Mouse (Mus musculus) liver, embryonic 11.5 days (tissue): ENCODE data around the gene Cnot1. TPM values are rescaled to one million over a fixed set of nuclear protein-coding genes. Genes with fewer than 3 reads are reported as not detected.

Experiments used
- ATAC-seq: fragments of 200-750 bp; cut with Nextera tagmentation; replicated peaks from 2 replicates; pipeline ENCODE4 v1.8.0; 2017; ENCODE audit warnings: moderate number of reproducible peaks, mild to moderate bottlenecking, moderate TSS enrichment, moderate library complexity; ENCODE audit not compliant: low FRiP score
- DNase-seq: peaks from one replicate; pipeline ENCODE4 v3.0.0-alpha.2; 2017; ENCODE audit warnings: low spot score
- H3K27ac ChIP-seq: fragments of 300-500 bp; sonication (generic); 2 replicates; pipeline ENCODE4 v1.5.1; 2014; ENCODE audit warnings: mild to moderate bottlenecking, low read depth, low read length, control low read depth
- H3K27me3 ChIP-seq: fragments of 300-500 bp; sonication (generic); replicated peaks from 2 replicates; pipeline ENCODE4 v1.6.1; 2014; ENCODE audit warnings: low read length, mixed read lengths; ENCODE audit not compliant: control insufficient read depth, insufficient read depth
- H3K36me3 ChIP-seq: fragments of 300-500 bp; sonication (generic); 2 replicates; pipeline ENCODE4 v1.6.1; 2014; ENCODE audit warnings: mild to moderate bottlenecking, low read length, moderate library complexity, mixed read lengths; ENCODE audit not compliant: control insufficient read depth, insufficient read depth
- H3K4me1 ChIP-seq: fragments of 300-500 bp; sonication (generic); replicated peaks from 2 replicates; pipeline ENCODE4 v1.6.1; 2014; ENCODE audit warnings: low read length, mixed read lengths; ENCODE audit not compliant: control insufficient read depth, insufficient read depth
- H3K4me2 ChIP-seq: fragments of 300-500 bp; sonication (generic); 2 replicates; pipeline ENCODE4 v1.6.1; 2014; ENCODE audit warnings: mild to moderate bottlenecking, control low read depth, moderate library complexity
- H3K4me3 ChIP-seq: fragments of 300-500 bp; sonication (generic); 2 replicates; pipeline ENCODE4 v1.5.1; 2014; ENCODE audit warnings: low read depth, low read length, control low read depth
- H3K9ac ChIP-seq: fragments of 300-500 bp; sonication (generic); 2 replicates; pipeline ENCODE4 v1.6.1; 2014; ENCODE audit warnings: low read depth, low read length, control low read depth
- H3K9me3 ChIP-seq: fragments of 300-500 bp; sonication (generic); 2 replicates; pipeline ENCODE4 v1.6.1; 2016; ENCODE audit warnings: low read length, inconsistent platforms, mixed read lengths; ENCODE audit not compliant: control insufficient read depth
- WGBS: fragments of 180-500 bp; shearing (Covaris S2); extraction: QIAGEN DNeasy Blood & Tissue Kit; methylation state at CpG from one replicate; pipeline ENCODE4 v1.1.7; 2014; 5-methylcytosine and 5-hydroxymethylcytosine counted together
- polyA plus RNA-seq: library from polyadenylated mRNA; unstranded; fragments of >200 nt; fragmentation: Nextera tagmentation; extraction: Ambion mirVana; gene quantifications from 2 replicates; pipeline ENCODE4 v1.2.1, GENCODE M21; 2014

The Cnot1 gene
- polyA plus RNA-seq, 1 experiment from 2014 or later, result 94.4 TPM

GRCm38 (mm10) chr8:95700282-95700681 is 107.0 kb downstream of the Cnot1 start:
- Histone ChIP-seq H3K4me2 (no peak overlapping the region), H3K9ac (no peak overlapping the region), H3K4me1 (peaks cover 7% of the 10 kb centered on the region), H3K36me3 (no peaks in the 10 kb centered on the region), H3K27ac (no peak overlapping the region), H3K27me3 (peaks cover 28% of the 10 kb centered on the region), H3K9me3 (no peaks in the 10 kb centered on the region), H3K4me3 (no peak overlapping the region)
- ATAC-seq (no peak), DNase-seq (no peak)
- WGBS, result 67% methylated on average over 9 of the region's 9 CpGs

GRCm38 (mm10) chr8:95698179-95698578 is 109.1 kb downstream of the Cnot1 start:
- Histone ChIP-seq H3K9me3 (no peaks in the 10 kb centered on the region), H3K4me1 (no peaks in the 10 kb centered on the region; the same call in 1 of the 2 replicates), H3K4me3 (no peak overlapping the region), H3K27ac (no peak overlapping the region), H3K9ac (no peak overlapping the region), H3K27me3 (peaks cover 37% of the 10 kb centered on the region), H3K4me2 (no peak overlapping the region), H3K36me3 (no peaks in the 10 kb centered on the region)
- 38% methylated on average over 6 of the region's 6 CpGs for WGBS
- DNase-seq, result no peak
- no peak for ATAC-seq

GRCm38 (mm10) chr8:95697128-95697527 is 110.1 kb downstream of the Cnot1 start:
- Histone ChIP-seq H3K36me3 (no peaks in the 10 kb centered on the region), H3K27ac (no peak overlapping the region), H3K4me3 (no peak overlapping the region), H3K9me3 (no peaks in the 10 kb centered on the region), H3K9ac (no peak overlapping the region), H3K4me2 (no peak overlapping the region), H3K4me1 (no peaks in the 10 kb centered on the region), H3K27me3 (peaks cover 36% of the 10 kb centered on the region)
- DNase-seq (peak; percentile 77), ATAC-seq (peak; percentile 24; the same call in 1 of the 2 replicates)
- WGBS, result 2% methylated on average over 11 of the region's 11 CpGs

GRCm38 (mm10) chr8:95696661-95697060 is 110.6 kb downstream of the Cnot1 start:
- H3K4me3 ChIP-seq, result no peak overlapping the region
- no peaks in the 10 kb centered on the region for H3K4me1 ChIP-seq
- peaks cover 36% of the 10 kb centered on the region for H3K27me3 ChIP-seq
- no peak overlapping the region for H3K9ac ChIP-seq
- DNase-seq (no peak), ATAC-seq (no peak)
- no peak overlapping the region for H3K27ac ChIP-seq
- no peaks in the 10 kb centered on the region for H3K9me3 ChIP-seq
- no peak overlapping the region for H3K4me2 ChIP-seq
- H3K36me3 ChIP-seq, result no peaks in the 10 kb centered on the region
- WGBS, result 57% methylated on average over 8 of the region's 8 CpGs

DNA sequence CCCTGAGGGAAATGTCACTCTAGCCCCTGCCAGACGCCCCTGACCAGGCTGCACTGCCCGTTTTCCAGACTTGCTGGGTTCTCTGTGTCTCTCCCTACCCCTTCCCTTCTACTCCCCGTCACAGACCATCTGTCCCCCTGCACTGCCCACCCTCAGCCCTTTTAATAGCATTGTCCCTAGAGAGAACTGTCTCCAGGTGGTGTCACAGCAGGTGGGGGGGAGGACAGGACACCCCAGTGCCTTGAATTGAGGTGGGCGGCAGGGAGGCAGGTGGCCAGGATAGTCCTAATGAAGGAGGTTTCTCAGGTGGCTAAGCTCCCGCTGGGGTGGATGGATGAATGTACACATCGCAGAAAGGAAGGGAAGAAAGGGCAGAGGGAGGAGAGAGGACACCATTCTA is 112.6 kb downstream of the Cnot1 start:
- Histone ChIP-seq H3K36me3 (no peaks in the 10 kb centered on the region), H3K9me3 (no peaks in the 10 kb centered on the region), H3K9ac (no peak overlapping the region), H3K4me1 (no peaks in the 10 kb centered on the region), H3K4me2 (no peak overlapping the region), H3K4me3 (no peak overlapping the region), H3K27me3 (peaks cover 37% of the 10 kb centered on the region), H3K27ac (no peak overlapping the region)
- no peak for ATAC-seq
- DNase-seq, result no peak
- 27% methylated on average over 6 of the region's 6 CpGs for WGBS

DNA sequence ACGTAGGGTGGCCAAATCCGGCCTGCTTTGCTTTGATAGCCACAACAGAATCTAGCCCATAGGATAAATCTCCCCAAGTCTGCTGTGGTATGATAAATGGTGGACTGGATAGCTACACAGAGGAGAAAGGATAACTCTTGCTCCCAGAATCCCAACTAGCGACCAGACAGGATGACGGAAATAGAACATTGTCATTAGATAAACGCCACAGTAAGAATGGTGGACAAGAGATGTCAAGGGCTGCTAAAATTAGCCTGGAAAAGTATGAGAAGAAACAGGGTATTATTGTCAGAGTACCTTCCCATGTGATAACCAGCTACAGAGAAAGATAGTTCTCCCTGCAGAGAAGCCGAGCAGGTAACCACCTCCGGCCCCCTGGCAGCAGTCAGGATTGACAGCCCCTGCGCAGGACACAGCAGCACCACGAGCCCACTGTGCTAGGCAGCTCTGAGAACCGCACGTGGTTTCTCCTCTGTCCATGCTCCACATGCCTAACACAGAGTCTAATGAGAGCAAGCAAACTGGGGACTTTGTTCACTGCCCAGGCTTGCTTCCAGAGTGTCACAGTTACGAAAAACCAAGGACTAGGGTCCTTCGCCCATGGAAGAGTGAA is 116.2 kb downstream of the Cnot1 start:
- DNase-seq (no peak), ATAC-seq (no peak)
- Histone ChIP-seq H3K9ac (no peak overlapping the region), H3K4me2 (no peak overlapping the region), H3K4me3 (no peak overlapping the region), H3K27ac (no peak overlapping the region), H3K9me3 (no peaks in the 10 kb centered on the region), H3K36me3 (no peaks in the 10 kb centered on the region), H3K27me3 (peaks cover 25% of the 10 kb centered on the region), H3K4me1 (no peaks in the 10 kb centered on the region)
- WGBS, result 73% methylated on average over 13 of the region's 13 CpGs

GRCm38 (mm10) chr8:95688073-95688672 is 119.1 kb downstream of the Cnot1 start:
- no peaks in the 10 kb centered on the region for H3K36me3 ChIP-seq
- DNase-seq (no peak), ATAC-seq (no peak)
- no peak overlapping the region for H3K4me2 ChIP-seq
- no peak overlapping the region for H3K9ac ChIP-seq
- no peak overlapping the region for H3K27ac ChIP-seq
- peaks cover 15% of the 10 kb centered on the region for H3K27me3 ChIP-seq
- no peak overlapping the region for H3K4me3 ChIP-seq
- H3K9me3 ChIP-seq, result no peaks in the 10 kb centered on the region
- WGBS, result 71% methylated on average over 10 of the region's 10 CpGs
- H3K4me1 ChIP-seq, result no peaks in the 10 kb centered on the region

DNA sequence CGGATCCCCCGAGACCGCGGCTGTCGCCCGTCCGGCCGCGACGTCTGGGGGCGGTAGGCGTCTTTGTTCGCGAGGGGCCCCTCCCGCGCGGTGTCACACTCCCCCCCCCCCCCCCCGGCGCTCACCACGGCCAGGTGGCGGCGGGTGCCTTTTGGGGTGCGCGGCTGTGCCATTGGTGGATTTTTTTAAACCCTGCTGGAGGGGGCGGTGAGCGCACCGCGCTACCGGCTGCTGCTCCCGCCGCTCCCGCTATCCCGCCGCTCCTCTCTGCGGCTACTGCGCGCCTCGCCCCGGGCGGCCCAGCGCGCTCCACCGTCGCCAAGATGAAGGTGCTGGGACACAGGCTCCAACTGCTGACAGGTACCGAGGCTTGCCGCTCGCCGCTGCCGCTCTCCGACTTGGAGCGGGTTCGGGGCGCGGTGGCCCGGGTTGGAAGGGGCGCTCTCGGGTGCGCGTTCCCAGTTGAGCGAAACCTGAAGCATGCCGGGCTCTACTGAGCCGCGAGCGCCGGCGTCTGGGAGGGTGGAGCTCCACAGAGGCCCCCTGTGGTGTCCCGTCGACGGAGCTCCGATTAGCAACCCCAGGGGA is 129.1 kb downstream of the Cnot1 start:
- WGBS, result 1% methylated on average over 58 of the region's 70 CpGs
- Histone ChIP-seq H3K4me3 (peak overlapping the region; percentile 48), H3K27ac (no peak overlapping the region), H3K9me3 (no peaks in the 10 kb centered on the region), H3K36me3 (no peaks in the 10 kb centered on the region), H3K4me1 (peaks cover 3% of the 10 kb centered on the region; the same call in 1 of the 2 replicates), H3K9ac (no peak overlapping the region), H3K4me2 (peak overlapping the region; percentile 80), H3K27me3 (peaks cover 84% of the 10 kb centered on the region)
- DNase-seq (peak; percentile 53), ATAC-seq (no peak)

GRCm38 (mm10) chr8:95677591-95678023 is 129.7 kb downstream of the Cnot1 start:
- peaks cover 85% of the 10 kb centered on the region for H3K27me3 ChIP-seq
- H3K4me1 ChIP-seq, result peaks cover 3% of the 10 kb centered on the region; the same call in 1 of the 2 replicates
- H3K9me3 ChIP-seq, result no peaks in the 10 kb centered on the region
- peak overlapping the region; percentile 48 for H3K4me3 ChIP-seq
- 0% methylated on average over 18 of the region's 48 CpGs for WGBS
- H3K36me3 ChIP-seq, result no peaks in the 10 kb centered on the region
- H3K4me2 ChIP-seq, result peak overlapping the region; percentile 80
- no peak for ATAC-seq
- no peak overlapping the region for H3K27ac ChIP-seq
- DNase-seq, result no peak
- H3K9ac ChIP-seq, result no peak overlapping the region
